Mouse (Mus musculus): ENCODE measurements at regions not wholly inside any gene's neighbourhood (a gene's known extent, or its start where the extent isn't known, plus 50 kb on each side); places are given as distances from the start of the nearest gene placed in this dataset.

- peak in 1 of 2 experiments; percentile 1 for DNase-seq
These were observed 282.2 kb downstream of the Rnf152 start for GRCm38 (mm10) chr1:105074326-105074725.

GRCm38 (mm10) chr1:105070661-105071455 is 285.7 kb downstream of the Rnf152 start:
- no peak for DNase-seq

GRCm38 (mm10) chr1:105067902-105068301 is 288.6 kb downstream of the Rnf152 start:
- DNase-seq: no peak

GRCm38 (mm10) chr1:105067049-105067795 is 289.3 kb downstream of the Rnf152 start:
- no peak for DNase-seq

GRCm38 (mm10) chr1:105050584-105051363 is 282.4 kb downstream of the Cdh20 start:
- DNase-seq: no peak
